Mouse (Mus musculus) heart, postnatal 36 days (tissue): ENCODE measurements around the gene Snrk. TPM values are rescaled to one million over a fixed set of nuclear protein-coding genes. Genes with fewer than 3 reads are reported as not detected.

Source experiments
- DNase-seq, 2 experiments: peaks; one replicate each; pipeline ENCODE4 v3.0.0; 2021 to 2022
- intact Hi-C: fragments of 180-260 bp; cut with DNase I; formaldehyde crosslinking; loops from one replicate; pipeline ENCODE4 v1.15.1; 2025
- total RNA-seq, 2 experiments: library from RNA; stranded (reverse); gene quantifications; 2 replicates each; pipeline ENCODE4 v1.2.3; 2021

The Snrk gene
- total RNA-seq, 2 experiments from 2014 or later = 130 to 150 TPM

- DNase-seq = no peak
Observed at GRCm38 (mm10) chr9:122104285-122104829, 12.7 kb upstream of the Snrk start.

GRCm38 (mm10) chr9:122107701-122108375, 9.2 kb upstream of the Snrk start:
- intact Hi-C loops = loop anchor here (2.0 kb wide), 1 partner anchor 43 kb away; no protein-coding TSS in a partner anchor
- DNase-seq = no peak

More at GRCm38 (mm10) chr9:122104285-122104829, 12.7 kb upstream of the Snrk start:
- intact Hi-C loops = no loop called here

GRCm38 (mm10) chr9:122109553-122110225, 7.4 kb upstream of the Snrk start:
- intact Hi-C loops = loop anchor here (1.0 to 2.0 kb wide), 3 partner anchors 25 to 87 kb away; no protein-coding TSS in a partner anchor
- peak; percentile 77 to 78 for DNase-seq

GRCm38 (mm10) chr9:122110508-122110907, 6.6 kb upstream of the Snrk start:
- peak in 1 of 2 experiments; percentile 22 for DNase-seq
- intact Hi-C loops = loop anchor here (1.0 to 2.0 kb wide), 2 partner anchors 26 to 88 kb away; no protein-coding TSS in a partner anchor

GRCm38 (mm10) chr9:122110921-122111320, 6.1 kb upstream of the Snrk start:
- DNase-seq = no peak

GRCm38 (mm10) chr9:122115552-122115951, 1.5 kb upstream of the Snrk start:
- DNase-seq = no peak
- intact Hi-C loops = no loop called here

More at GRCm38 (mm10) chr9:122110921-122111320, 6.1 kb upstream of the Snrk start:
- intact Hi-C loops = loop anchor here (1.0 to 2.0 kb wide), 2 partner anchors 27 to 88 kb away; no protein-coding TSS in a partner anchor

- DNase-seq = no peak
- intact Hi-C loops = no loop called here
Observed at GRCm38 (mm10) chr9:122116359-122116758, 707 bp upstream of the Snrk start.

- DNase-seq = peak; percentile 60 to 72
- intact Hi-C loops = loop anchor here (2.0 kb wide), 2 partner anchors 33 to 95 kb away; no protein-coding TSS in a partner anchor
Observed at GRCm38 (mm10) chr9:122117692-122118529, 845 bp downstream of the Snrk start.

- peak; percentile 67 to 73 for DNase-seq
- intact Hi-C loops = loop anchor here (2.0 to 5.0 kb wide), 3 partner anchors 37 to 77 kb away; no protein-coding TSS in a partner anchor
Observed at GRCm38 (mm10) chr9:122120089-122120488, 3.0 kb downstream of the Snrk start.

GRCm38 (mm10) chr9:122122113-122122512, 5.0 kb downstream of the Snrk start:
- intact Hi-C loops = loop anchor here (5.0 kb wide), 1 partner anchor 35 kb away; no protein-coding TSS in a partner anchor
- DNase-seq = no peak

- intact Hi-C loops = loop anchor here (5.0 kb wide), 1 partner anchor 34 kb away; no protein-coding TSS in a partner anchor
Observed at GRCm38 (mm10) chr9:122123181-122123580, 6.1 kb downstream of the Snrk start.

GRCm38 (mm10) chr9:122125723-122126290, 8.7 kb downstream of the Snrk start:
- intact Hi-C loops = loop anchor here (2.0 kb wide), 1 partner anchor 13 kb away; no protein-coding TSS in a partner anchor
- DNase-seq = no peak

More at GRCm38 (mm10) chr9:122123181-122123580, 6.1 kb downstream of the Snrk start:
- DNase-seq = no peak

- DNase-seq = no peak
- intact Hi-C loops = no loop called here
Observed at GRCm38 (mm10) chr9:122126790-122127189, 9.7 kb downstream of the Snrk start.

GRCm38 (mm10) chr9:122127271-122127785, 10.3 kb downstream of the Snrk start:
- DNase-seq = peak in 1 of 2 experiments; percentile 3
- intact Hi-C loops = no loop called here

- peak in 1 of 2 experiments; percentile 34 for DNase-seq
Observed at GRCm38 (mm10) chr9:122128686-122129085, 11.6 kb downstream of the Snrk start.

GRCm38 (mm10) chr9:122130666-122131065, 13.6 kb downstream of the Snrk start:
- DNase-seq = no peak
- intact Hi-C loops = loop anchor here (2.0 kb wide), 1 partner anchor 20 kb away; no protein-coding TSS in a partner anchor

More at GRCm38 (mm10) chr9:122128686-122129085, 11.6 kb downstream of the Snrk start:
- intact Hi-C loops = no loop called here

GRCm38 (mm10) chr9:122132145-122132544, 15.1 kb downstream of the Snrk start:
- intact Hi-C loops = no loop called here
- no peak for DNase-seq

GRCm38 (mm10) chr9:122135095-122135884, 18.2 kb downstream of the Snrk start:
- DNase-seq = no peak
- intact Hi-C loops = no loop called here

GRCm38 (mm10) chr9:122135885-122136170, 18.8 kb downstream of the Snrk start:
- intact Hi-C loops = no loop called here
- no peak for DNase-seq
